Mouse (Mus musculus) adrenal gland, adult 18-20 months (tissue): ENCODE results near the gene Nudcd3. TPM values are rescaled to one million over a fixed set of nuclear protein-coding genes. Genes with fewer than 3 reads are reported as not detected.

Experiments
- DNase-seq, 2 experiments: peaks; one replicate each; pipeline ENCODE4 v3.0.0; 2021 to 2022; ENCODE audit warnings: low spot score in 2 of 2
- total RNA-seq, 2 experiments: library from RNA; stranded (reverse); gene quantifications; 1 replicate in 1 of 2; 2 replicates in 1 of 2; pipeline ENCODE4 v1.2.3; 2021

Gene Nudcd3
- total RNA-seq, 2 experiments from 2014 or later = 54.9 to 64.9 TPM

DNA sequence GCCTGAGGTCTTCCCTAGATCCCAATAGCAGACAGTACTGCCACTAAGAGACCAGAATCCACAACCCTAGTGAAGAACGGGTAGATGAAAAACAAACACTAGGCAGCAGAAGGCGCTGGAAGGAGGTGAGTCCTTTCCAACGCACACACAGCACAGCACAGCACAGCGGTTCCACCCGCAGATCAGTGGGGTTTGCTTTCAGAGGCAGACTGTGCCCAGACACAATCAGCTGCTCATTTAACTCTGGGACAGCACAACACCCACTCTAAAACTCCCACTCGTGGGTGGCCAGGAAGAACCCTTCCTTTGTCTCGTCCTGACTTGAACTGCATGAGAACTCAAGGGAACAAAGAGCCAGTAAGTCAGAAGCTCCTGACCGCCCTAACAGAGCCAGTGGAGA lies 21.0 kb downstream of the Nudcd3 start:
- no peak for DNase-seq

DNA sequence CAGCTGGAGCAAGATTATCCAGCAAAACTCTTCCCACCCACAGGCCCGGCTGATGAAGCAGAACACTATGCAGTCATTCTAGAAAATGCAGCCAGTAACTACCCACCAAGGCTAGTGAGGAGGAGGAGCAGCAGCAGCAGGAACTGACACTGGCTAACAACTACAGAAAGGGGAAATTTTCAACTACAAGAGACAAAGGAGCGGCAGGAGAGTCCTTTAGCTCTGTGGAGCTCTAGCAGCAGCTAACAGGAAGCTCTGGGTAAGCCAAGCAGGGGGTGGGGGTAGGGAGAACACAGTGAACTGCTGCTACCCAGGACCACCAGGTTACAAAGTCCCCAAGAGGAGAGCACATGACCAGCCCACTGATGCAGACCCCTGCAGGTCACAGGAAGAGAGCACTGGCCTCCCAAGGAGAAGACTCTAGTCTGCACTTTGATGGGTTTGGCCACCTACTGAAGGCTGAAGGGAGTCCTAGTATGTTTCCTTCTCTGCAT lies 21.5 kb downstream of the Nudcd3 start:
- no peak for DNase-seq

DNA sequence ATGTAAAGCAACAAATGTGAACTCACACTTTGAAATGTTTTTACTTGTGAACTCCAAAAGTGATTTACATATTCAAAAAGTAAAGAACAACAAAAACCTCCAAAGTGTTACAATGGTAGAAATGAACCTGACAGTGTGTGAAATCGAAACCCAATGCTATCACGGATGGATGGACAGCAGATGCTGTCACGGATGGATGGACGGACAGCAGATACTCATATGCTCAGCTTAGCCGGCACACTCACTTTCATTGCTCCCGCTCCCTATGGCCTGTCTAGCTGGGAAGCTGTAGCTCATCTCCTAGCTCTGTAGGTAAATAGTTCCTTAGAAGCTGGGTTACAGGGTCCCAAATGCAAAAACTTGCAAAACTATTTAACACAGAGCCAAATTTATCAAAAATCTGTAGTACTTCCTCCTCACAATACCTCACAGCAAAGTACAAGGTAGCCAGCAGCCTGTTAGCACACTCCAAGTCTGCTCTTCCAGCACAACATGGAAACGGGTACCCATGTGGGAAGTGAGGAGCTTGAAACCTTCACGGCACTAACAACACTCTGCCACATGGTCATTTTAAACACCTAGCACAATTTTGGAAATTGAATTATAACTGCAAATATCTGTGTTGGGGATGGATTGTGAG lies 22.3 kb downstream of the Nudcd3 start:
- DNase-seq = no peak

DNA sequence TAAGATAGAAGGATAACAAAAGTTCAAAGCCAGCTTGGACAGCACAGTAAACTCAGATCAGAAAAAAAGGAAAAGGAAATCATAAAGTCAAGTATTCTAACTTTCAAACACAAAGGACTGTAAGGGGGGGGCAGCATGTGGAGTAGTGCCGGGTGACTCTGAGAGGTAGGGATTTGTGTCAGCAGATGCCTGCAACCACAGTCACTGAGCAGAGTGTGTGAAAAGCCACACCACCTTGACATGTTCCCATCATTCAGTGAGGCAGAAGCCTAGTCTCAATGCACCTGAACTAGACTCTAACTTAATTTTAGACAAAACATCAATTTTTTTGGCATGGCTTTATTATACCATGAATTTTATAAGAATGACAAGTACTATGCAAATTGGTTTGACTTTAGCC lies 24.7 kb downstream of the Nudcd3 start:
- DNase-seq = no peak

DNA sequence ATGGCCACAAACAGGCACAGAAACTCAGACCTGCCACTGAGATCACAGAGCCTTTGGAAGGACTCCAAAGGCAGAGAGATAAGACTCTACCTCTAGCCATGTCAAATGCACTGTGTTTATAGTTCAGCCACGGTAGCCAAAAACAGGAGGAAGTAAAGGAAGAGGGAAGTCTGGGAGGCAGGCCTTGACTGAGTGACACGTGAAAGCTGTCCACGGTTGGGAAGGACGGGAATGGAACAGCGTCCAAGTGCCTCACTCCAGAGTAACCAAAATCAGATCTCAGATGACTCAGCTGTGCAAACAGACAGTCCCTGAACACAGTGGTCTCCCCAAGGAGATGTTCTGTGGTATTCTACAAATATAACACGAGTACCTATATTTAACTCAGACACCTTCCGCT lies 25.5 kb downstream of the Nudcd3 start:
- peak in 1 of 2 experiments; percentile 28 for DNase-seq

DNA sequence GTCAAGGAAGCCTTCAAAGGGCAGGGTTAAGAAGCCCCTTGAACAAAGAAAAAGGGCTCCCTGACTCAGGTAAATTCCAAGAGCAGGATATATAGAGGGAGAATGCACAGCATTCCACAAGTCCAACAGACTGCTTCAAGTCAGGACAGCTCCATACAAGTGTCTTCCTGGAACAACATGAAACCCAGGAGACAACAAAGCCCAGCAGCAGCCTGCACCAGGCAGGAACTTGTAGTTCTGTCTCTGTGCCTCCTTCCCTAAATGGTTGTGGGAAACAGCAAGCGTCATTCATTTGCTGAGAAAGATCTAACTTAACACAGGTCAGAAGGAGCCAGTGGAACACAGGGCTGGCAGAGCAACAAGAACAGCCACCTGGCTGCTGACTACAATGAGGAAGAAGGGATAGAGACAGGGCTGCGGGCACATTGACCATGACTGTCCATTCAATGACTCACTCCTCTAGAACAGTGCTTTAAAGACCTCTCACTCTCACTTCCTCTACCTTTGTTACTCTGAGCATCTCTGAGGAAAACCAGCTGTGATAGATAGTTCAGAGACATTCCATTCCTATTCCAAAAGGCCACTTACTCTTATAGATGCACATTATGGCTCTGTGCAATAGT lies 31.1 kb downstream of the Nudcd3 start:
- no peak for DNase-seq

DNA sequence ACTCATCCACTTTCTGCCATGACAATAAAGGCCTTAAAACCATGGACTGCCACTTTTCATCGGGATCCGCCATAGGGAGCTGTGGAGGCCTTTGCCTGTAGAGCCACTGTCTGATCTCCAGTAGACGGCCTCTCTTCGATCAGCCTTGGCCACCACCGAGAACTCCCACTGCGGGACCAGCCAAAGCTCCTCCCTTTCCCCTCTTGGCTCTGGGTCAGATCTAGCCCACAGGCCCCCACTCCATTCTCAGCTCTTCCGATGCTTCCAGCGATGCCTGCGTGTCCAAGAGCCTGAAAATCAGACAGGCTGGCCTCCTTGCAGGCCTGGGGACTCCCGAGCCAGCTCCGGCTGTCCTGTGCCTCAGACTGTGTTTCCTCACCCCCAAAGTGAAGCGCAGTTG lies 33.9 kb downstream of the Nudcd3 start:
- no peak for DNase-seq

DNA sequence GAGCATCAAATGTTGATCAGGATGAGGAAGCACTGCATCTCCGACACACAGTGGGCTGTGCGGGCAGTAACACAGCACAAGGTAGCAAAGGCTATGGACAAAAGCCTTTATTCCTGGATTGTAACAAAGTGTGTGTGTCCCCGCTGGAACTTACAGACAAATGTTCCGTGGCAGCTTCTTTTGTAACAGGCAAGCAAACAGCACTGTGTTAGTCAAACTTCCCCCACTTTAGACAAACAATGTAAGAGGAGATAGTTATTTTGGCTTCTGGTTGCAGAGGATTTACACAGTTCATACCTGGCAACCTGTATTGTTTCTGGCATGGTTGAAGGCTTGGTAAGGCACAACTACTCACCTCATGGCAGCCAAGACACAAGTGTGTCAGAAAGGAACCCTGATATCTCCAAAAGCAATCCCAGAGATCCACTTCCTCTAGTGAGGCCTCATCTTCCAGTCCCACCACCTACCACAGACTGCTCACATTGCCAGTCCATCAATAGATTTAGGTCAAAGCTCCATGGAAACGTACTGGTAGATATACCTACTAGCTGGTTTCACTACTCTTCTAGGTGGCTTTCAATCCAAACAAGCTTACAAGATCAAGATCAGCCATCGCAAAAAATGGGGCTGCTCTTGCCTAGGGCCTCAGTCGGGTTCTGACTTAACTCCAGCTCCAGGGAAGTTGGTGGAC lies 34.7 kb downstream of the Nudcd3 start:
- DNase-seq = no peak

DNA sequence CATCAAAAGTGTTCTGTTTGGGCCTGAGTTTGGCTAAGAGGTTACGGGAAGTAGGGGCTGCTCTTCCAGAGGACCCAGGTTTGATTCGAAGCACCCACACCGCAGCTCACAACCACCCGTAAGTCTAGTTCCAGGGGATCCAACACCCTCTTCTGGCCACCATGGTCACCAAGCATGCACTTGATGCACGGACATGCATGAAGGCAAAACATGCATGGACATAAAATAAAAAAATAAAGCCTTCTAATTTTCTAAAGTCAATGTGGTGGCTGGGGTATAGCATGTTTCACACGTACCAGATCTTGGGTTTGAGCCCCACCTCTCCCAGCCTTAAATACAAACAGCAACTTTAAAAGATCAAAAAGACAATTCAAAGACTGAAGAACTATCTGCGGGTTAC lies 35.4 kb downstream of the Nudcd3 start:
- DNase-seq = no peak

DNA sequence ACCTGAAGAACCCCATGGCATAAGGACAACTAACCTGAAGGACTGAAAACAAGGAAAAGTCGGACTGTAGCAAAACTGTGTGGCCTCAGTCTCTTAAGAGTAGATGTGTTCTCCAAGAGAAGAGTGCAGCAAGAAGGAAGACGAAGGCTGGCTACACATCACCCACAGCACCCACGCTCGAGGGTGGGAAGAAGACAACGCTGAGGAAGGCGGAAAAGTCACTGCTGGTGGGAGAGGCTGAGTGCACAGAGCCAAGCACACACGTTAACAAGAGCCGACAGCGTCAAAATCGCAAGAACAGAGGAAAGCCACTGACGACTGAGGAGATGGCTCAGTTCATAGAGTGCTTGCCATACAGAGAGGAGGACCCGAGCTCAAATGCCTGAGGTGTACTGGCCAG lies 36.5 kb downstream of the Nudcd3 start:
- DNase-seq = no peak

DNA sequence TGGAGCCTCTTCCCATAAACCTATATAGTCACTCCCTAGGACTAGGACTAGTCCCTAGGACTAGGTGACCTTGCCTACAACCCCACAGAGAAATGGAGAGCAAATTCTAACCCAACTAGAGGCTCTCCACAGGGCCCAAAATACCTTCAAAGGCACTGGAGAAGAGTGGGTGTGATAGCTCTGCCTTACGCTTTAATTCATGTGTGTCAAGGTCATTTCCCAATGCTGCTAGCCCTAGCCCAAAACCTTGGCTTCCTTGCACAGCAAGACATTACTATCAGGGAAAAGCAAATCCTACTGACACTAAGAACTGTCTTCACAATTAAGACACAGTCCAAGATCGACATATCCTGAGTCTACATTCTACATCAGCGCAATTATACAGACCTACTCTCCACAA lies 37.2 kb downstream of the Nudcd3 start:
- DNase-seq = no peak

DNA sequence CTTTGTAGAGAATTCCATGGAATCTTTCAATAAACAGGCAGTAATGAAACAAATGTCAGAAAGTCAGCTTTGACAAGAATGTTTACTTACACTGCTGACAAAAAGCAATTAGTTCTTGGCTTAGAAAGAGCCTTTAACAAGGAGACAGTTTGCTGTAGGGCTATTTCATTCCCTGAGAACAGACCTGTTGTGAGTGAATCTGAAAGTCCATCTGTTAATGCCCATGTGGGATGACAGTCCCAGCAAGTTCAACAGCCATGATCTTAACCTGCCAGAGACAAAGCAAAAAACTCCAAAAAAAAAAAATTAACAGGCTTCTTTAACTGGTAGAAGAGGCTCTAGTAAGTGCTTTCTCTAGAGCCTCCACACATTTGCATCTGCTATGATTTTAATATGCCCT lies 38.7 kb downstream of the Nudcd3 start:
- DNase-seq = no peak

DNA sequence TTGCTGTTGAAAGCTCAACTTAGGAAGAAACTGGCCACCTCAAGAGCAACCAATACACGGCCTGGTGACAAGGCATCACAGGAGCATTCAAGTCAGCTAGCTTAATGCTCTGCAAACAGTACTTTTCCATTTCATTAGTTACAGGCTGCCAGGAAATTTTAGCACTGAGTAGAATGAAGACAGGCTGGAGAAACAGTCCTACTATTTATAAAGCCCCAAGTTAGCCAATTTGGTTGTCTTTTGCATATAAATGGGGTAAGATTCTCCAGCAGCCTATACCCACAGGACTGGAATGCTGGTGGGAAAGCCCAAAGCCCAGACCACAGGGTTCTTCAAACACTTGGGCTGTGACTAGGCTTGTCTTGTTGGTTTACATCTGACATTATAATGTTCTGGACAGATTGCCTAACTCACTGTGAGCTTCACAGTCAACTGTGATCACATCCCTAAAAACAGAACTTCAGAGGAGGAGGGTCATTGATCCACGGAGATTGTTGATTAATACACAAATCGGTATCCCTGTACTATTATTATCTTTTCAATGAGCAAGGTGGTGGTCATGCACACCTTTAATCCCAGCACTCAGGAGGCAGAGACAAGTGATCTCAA lies 39.4 kb downstream of the Nudcd3 start:
- DNase-seq = no peak

DNA sequence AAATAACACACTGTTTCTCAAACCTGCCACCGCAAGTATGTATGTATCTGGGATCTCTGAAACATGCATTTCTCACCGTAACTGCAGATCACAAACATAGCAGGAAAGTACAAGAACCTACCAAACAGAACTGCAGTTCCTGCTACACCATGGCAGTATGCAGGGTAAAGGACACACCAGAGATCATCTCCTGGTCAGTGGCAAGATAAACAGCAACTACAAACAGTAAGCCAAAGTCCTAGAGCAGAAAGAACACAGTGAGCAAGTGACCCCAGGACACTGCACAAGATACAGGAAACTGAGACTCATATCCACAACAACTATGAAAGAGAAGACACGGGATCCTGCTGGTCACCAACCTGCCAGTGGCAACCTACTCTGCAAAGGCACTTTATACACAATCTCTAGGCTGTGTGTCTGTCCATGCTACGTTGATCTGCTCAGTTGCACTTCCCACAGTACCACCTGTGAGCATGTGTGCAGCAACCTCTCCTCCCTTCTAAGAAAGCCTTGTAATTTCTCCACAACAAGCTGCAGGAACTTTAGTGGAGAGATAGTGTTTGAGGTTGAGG lies 40.4 kb downstream of the Nudcd3 start:
- no peak for DNase-seq

DNA sequence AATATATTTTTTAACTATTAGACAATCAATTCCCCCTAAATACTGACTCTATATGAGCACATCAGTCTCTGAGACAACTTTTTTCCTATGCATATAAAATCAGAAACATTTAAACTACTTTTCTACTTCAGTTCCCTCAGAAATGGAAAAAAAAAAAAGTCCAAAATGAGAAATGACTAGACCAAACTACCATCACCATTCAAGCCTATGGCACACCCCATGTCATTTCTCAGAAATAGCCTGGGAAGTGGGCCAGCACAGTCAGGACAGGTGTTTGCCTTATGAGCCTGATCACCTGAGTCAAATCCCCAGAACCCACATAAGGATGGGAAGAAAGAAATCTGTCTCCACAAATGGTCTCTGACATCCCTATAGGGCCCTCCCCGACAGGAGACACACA lies 41.7 kb downstream of the Nudcd3 start:
- no peak for DNase-seq

DNA sequence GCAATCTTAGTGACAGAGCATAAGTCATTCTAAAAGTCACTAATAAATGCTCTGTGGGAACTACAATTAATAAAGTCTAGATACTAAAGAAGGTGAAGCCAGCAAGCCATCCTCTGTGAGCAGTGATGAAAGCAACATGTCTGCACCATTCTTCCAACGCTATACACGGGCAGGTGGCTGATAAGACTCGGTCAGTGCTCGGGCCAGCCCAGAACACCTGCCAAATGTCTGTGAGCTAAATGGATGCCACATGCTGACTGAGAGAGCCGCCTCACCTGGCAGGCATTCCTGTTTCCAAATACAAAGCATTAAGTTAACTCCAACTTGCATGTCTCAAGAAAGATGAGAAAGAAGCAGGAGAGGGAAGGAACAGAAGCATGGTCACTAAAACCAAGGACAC lies 43.1 kb downstream of the Nudcd3 start:
- DNase-seq = no peak

DNA sequence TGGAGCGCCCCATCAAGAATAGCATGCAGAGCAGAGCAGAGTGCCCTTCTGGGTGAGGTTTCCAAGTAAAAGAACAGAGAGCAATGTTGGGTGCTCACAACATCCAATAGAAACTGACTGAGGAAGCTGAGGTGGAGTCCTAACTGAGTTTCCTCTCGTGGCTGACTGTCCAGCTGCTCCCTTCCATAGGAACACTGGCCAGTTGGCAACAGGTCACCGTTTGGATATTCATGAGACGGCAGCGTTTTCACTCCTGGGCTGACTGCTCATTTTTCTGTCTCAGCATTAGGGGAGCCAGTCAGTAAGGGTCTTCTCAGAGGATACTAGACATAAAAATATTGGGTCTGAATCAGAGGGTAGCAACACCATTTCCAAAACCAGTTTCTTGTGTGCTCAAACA lies 43.6 kb downstream of the Nudcd3 start:
- DNase-seq = no peak

DNA sequence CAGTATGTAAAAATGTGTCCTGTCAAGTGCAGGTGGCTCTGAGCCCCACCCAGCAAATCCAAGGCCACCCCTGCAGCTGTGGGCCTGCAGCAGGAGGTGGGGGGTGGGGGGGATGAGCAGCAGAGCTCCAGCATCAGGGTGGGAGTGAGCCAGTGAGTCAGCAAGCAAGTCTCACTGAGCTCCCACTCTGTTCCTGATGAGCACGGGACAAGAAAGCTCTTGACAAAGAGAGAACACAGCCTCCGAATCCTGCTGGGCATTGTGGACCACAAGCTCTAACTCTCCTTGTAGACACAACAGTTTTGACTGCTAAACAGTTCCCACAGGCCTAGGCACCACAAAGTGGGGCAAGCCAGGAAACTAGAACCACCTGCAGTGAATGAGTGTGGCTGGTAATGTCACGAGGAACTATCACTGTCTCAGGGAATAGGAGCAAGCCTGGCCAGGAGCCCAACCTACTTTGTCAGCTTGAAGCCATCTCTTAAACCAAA lies 46.0 kb downstream of the Nudcd3 start:
- no peak for DNase-seq

DNA sequence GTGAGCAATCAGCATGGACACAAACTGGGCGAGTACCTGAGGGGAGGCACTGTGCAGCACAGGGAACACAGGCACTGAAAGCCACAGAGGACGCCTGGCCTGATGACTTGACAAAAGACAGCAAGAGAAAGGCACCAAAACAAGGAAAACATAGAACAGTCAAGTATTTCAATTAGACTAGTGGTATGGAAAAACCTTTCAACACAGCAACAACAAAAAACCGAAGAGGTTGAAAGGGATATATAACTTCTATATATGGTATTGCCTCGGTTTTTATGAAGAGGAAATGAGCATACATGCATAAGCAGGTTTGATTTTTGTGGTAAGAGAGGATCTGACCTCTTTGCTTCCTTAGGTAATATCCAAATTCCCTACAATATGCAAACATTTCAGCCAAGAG lies 47.4 kb downstream of the Nudcd3 start:
- DNase-seq = no peak

DNA sequence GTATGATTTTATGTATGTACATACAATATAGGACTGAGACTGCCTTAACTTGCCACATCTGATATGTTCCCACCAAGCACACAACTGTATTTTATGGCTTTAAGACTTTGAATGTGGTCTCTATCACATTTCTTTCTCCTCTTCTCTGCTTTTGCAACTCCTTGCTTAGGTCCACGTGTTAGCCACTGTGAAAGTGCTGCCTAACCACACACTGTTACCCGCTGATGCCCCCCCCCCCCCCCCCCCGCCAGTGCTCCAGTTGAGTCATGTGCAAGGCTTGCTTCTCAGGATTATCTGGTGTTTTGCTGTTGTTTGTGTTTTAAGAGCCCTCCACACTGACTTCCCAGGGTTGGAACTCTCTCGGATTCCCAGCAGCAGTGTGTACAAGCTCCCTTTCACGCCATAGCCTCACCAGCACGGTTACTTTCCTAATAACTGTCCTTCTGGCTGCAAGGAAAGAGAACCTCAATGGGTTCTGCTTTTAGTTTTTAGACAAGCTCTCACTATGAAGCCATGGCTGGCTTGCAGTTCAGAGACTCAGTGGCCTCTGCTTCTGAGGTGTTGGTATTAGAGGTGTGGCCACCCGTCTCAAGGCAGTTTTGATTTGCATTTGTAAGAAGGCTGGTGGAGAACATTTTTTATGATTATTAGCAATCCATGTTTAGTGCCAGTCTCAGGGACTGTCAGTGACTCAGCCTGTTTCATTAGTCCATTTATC lies 61.8 kb downstream of the Nudcd3 start:
- DNase-seq = no peak

DNA sequence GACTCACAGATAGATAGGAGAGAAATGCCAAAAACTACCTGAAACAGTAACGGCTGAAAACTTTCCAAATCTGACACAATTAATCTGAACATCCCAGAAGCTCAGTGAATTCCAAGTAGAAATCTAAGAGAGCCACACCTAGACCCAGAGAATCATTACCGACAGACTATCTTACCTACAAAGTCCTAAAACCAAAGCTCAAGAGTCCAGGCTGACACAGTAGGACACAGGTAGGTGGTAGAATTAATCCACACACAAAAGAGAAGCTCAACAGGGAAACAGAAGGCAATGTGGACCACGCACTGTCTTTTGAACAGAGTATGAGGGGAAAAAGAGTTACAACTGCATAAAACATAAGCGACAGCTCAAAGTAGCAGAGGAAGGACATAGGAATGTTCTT lies 67.3 kb downstream of the Nudcd3 start:
- DNase-seq = no peak
